Mouse (Mus musculus): ENCODE measurements around the gene Tmem145.

Gene Tmem145

GRCm38 (mm10) chr7:25275555-25276298 is 30.2 kb upstream of the Tmem145 start:
- in situ Hi-C loops (cut with MboI; ENCODE audit: low sequenced_read_pairs): loop anchor here (5.0 kb wide), 1 partner anchor 33 kb away; no protein-coding TSS in a partner anchor

GRCm38 (mm10) chr7:25277405-25277804 is 28.5 kb upstream of the Tmem145 start:
- in situ Hi-C loops (cut with MboI; ENCODE audit: low sequenced_read_pairs): loop anchor here (5.0 kb wide), 1 partner anchor 35 kb away; no protein-coding TSS in a partner anchor

GRCm38 (mm10) chr7:25277998-25278340 is 27.9 kb upstream of the Tmem145 start:
- in situ Hi-C loops (cut with MboI; ENCODE audit: low sequenced_read_pairs): loop anchor here (5.0 kb wide), 1 partner anchor 36 kb away; no protein-coding TSS in a partner anchor

GRCm38 (mm10) chr7:25278341-25279075 is 27.4 kb upstream of the Tmem145 start:
- in situ Hi-C loops (cut with MboI; ENCODE audit: low sequenced_read_pairs): loop anchor here (5.0 kb wide), 1 partner anchor 36 kb away; no protein-coding TSS in a partner anchor

- in situ Hi-C loops (cut with MboI; ENCODE audit: low sequenced_read_pairs): loop anchor here (5.0 kb wide), 1 partner anchor 37 kb away; no protein-coding TSS in a partner anchor
These were observed 26.6 kb upstream of the Tmem145 start for GRCm38 (mm10) chr7:25279076-25279860.

- in situ Hi-C loops (cut with MboI; ENCODE audit: low sequenced_read_pairs): loop anchor here (5.0 kb wide), 1 partner anchor 38 kb away; no protein-coding TSS in a partner anchor
These were observed 25.8 kb upstream of the Tmem145 start for GRCm38 (mm10) chr7:25279861-25280791.

- in situ Hi-C loops (cut with MboI; ENCODE audit: low sequenced_read_pairs): no loop called here
These were observed 24.7 kb upstream of the Tmem145 start for GRCm38 (mm10) chr7:25281166-25281733.

GRCm38 (mm10) chr7:25281734-25282601 is 23.9 kb upstream of the Tmem145 start:
- in situ Hi-C loops (cut with MboI; ENCODE audit: low sequenced_read_pairs): no loop called here

- in situ Hi-C loops (cut with MboI; ENCODE audit: low sequenced_read_pairs): no loop called here
These were observed 23.1 kb upstream of the Tmem145 start for GRCm38 (mm10) chr7:25282731-25283211.

GRCm38 (mm10) chr7:25283637-25284036 is 22.3 kb upstream of the Tmem145 start:
- in situ Hi-C loops (cut with MboI; ENCODE audit: low sequenced_read_pairs): no loop called here

GRCm38 (mm10) chr7:25284171-25284570 is 21.7 kb upstream of the Tmem145 start:
- in situ Hi-C loops (cut with MboI; ENCODE audit: low sequenced_read_pairs): no loop called here

- in situ Hi-C loops (cut with MboI; ENCODE audit: low sequenced_read_pairs): no loop called here
These were observed 21.1 kb upstream of the Tmem145 start for GRCm38 (mm10) chr7:25284766-25285165.

- in situ Hi-C loops (cut with MboI; ENCODE audit: low sequenced_read_pairs): no loop called here
These were observed 20.2 kb upstream of the Tmem145 start for GRCm38 (mm10) chr7:25285511-25286238.

GRCm38 (mm10) chr7:25286989-25287388 is 18.9 kb upstream of the Tmem145 start:
- in situ Hi-C loops (cut with MboI; ENCODE audit: low sequenced_read_pairs): no loop called here

- in situ Hi-C loops (cut with MboI; ENCODE audit: low sequenced_read_pairs): no loop called here
These were observed 17.9 kb upstream of the Tmem145 start for GRCm38 (mm10) chr7:25288011-25288410.

GRCm38 (mm10) chr7:25288721-25289120 is 17.2 kb upstream of the Tmem145 start:
- in situ Hi-C loops (cut with MboI; ENCODE audit: low sequenced_read_pairs): no loop called here

GRCm38 (mm10) chr7:25289925-25290324 is 16.0 kb upstream of the Tmem145 start:
- in situ Hi-C loops (cut with MboI; ENCODE audit: low sequenced_read_pairs): no loop called here

GRCm38 (mm10) chr7:25290463-25290862 is 15.4 kb upstream of the Tmem145 start:
- in situ Hi-C loops (cut with MboI; ENCODE audit: low sequenced_read_pairs): no loop called here

Measured in CH12F3 (cell line).